ENCODE assay signal across 8 mouse cellular contexts in genomic region chr15:102204674-102205505, GRCm38 (mm10). TPM values are rescaled to one million over a fixed set of nuclear protein-coding genes. Genes with fewer than 3 reads are reported as not detected.
A peak's percentile ranks its signal among the peaks of the same experiment; 100 is the strongest.
DNase-seq lines count a peak whose midpoint lies in the region; ATAC-seq and TF ChIP-seq lines count a peak whose summit lies in the region.

TSS of gene Csad (minus strand) at chr15:102204724.

- H3K27me3 ChIP-seq in kidney, postnatal 0 days (ENCODE audit: insufficient read depth, low read length): no peaks in the 10 kb centered on the region
- no peaks in the 10 kb centered on the region for H3K27me3 ChIP-seq in forebrain, embryonic 13.5 days
- no peaks in the 10 kb centered on the region for H3K27me3 ChIP-seq in intestine, embryonic 14.5 days (replicated peaks; ENCODE audit: control insufficient read depth, insufficient read depth, low read length)

- peak within 1 kb of the TSS; percentile 99 for H3K9ac ChIP-seq in kidney, postnatal 0 days (ENCODE audit: low read depth, low read length)
- H3K9ac ChIP-seq in forebrain, embryonic 13.5 days: peak within 1 kb of the TSS; percentile 92
- H3K9ac ChIP-seq in intestine, embryonic 14.5 days (ENCODE audit: low read length): peak within 1 kb of the TSS; percentile 95

- no peak for ATAC-seq in kidney, postnatal 0 days (replicated peaks; ENCODE audit: low FRiP score, low read depth)
- ATAC-seq in forebrain, embryonic 13.5 days: no peak
- no peak for ATAC-seq in intestine, embryonic 14.5 days (replicated peaks; ENCODE audit: low FRiP score, low TSS enrichment, low read depth)
- ATAC-seq in activated CD4-positive, CD25-positive, alpha-beta regulatory T cell, adult 4 months: no peak

- H3K27ac ChIP-seq in kidney, postnatal 0 days: peak within 1 kb of the TSS; percentile 100
- peak within 1 kb of the TSS; percentile 99 for H3K27ac ChIP-seq in forebrain, embryonic 13.5 days
- H3K27ac ChIP-seq in intestine, embryonic 14.5 days (ENCODE audit: low read depth): peak within 1 kb of the TSS; percentile 99

- H3K36me3 ChIP-seq in kidney, postnatal 0 days (ENCODE audit: insufficient read depth, low read length): peaks cover 26% of the 10 kb centered on the region
- H3K36me3 ChIP-seq in forebrain, embryonic 13.5 days (ENCODE audit: poor library complexity, severe bottlenecking): peaks cover 50% of the 10 kb centered on the region
- H3K36me3 ChIP-seq in intestine, embryonic 14.5 days (ENCODE audit: control insufficient read depth, insufficient read depth, low read length): peaks cover 40% of the 10 kb centered on the region

- H3K4me1 ChIP-seq in kidney, postnatal 0 days (replicated peaks; ENCODE audit: insufficient read depth, low read length): peaks cover 33% of the 10 kb centered on the region
- H3K4me1 ChIP-seq in forebrain, embryonic 13.5 days: peaks cover 45% of the 10 kb centered on the region
- H3K4me1 ChIP-seq in intestine, embryonic 14.5 days (replicated peaks; ENCODE audit: control insufficient read depth, insufficient read depth, low read length): peaks cover 24% of the 10 kb centered on the region

- H3K4me3 ChIP-seq in kidney, postnatal 0 days (replicated peaks; ENCODE audit: low read depth, low read length): peak within 1 kb of the TSS; percentile 90
- peak within 1 kb of the TSS; percentile 80 for H3K4me3 ChIP-seq in forebrain, embryonic 13.5 days
- H3K4me3 ChIP-seq in intestine, embryonic 14.5 days (ENCODE audit: low read depth, low read length): peak within 1 kb of the TSS; percentile 90

- TF ChIP-seq CTCF in kidney, postnatal 0 days (IDR thresholded peaks at IDR 0.05; ENCODE audit: low read depth): no peak

- WGBS in kidney, postnatal 0 days: 33% methylated on average over 19 of the region's 19 CpGs
- WGBS in forebrain, embryonic 13.5 days: 51% methylated on average over 19 of the region's 19 CpGs
- 46% methylated on average over 19 of the region's 19 CpGs for WGBS in intestine, embryonic 14.5 days

- DNase-seq in kidney, postnatal 0 days (ENCODE audit: low spot score): no peak
- no peak for DNase-seq in kidney, postnatal 14 days
- peak; percentile 79 for DNase-seq in R1 (ENCODE audit: low read depth, low spot score)
- DNase-seq in intestine, embryonic 14.5 days (ENCODE audit: low spot score): no peak
- peak; percentile 16 for DNase-seq in mesoderm, embryonic 11.5 days (ENCODE audit: low read depth, low spot score)
- DNase-seq in lung, postnatal 4 days: no peak

- no peaks in the 10 kb centered on the region for H3K9me3 ChIP-seq in kidney, postnatal 0 days (replicated peaks; ENCODE audit: low read length)
- no peaks in the 10 kb centered on the region for H3K9me3 ChIP-seq in forebrain, embryonic 13.5 days (replicated peaks)
- no peaks in the 10 kb centered on the region for H3K9me3 ChIP-seq in intestine, embryonic 14.5 days (ENCODE audit: control insufficient read depth, low read length)

- H3K4me2 ChIP-seq in kidney, postnatal 0 days (ENCODE audit: low read length): peak within 1 kb of the TSS; percentile 70
- H3K4me2 ChIP-seq in forebrain, embryonic 13.5 days: peak within 1 kb of the TSS; percentile 73
- peak within 1 kb of the TSS; percentile 59 for H3K4me2 ChIP-seq in intestine, embryonic 14.5 days (ENCODE audit: low read length)

RNA-seq across cellular contexts. Expression of gene Csad, which starts in this region (rescaled TPM):
- 142 TPM in 2 replicates for polyA plus RNA-seq in kidney, postnatal 0 days (2015; fragmentation: Nextera tagmentation; extraction: Ambion mirVana)
- 42.7 and 46.4 TPM in 2 replicates for polyA plus RNA-seq in forebrain, embryonic 13.5 days (2015; fragmentation: Nextera tagmentation; extraction: Ambion mirVana)
- 52.3 and 53.6 TPM in 2 replicates for polyA plus RNA-seq in intestine, embryonic 14.5 days (2014; fragmentation: Nextera tagmentation; extraction: Ambion mirVana)
- 1 to 10 TPM; 6.6 to 9.3 TPM for polyA plus RNA-seq in activated CD4-positive, CD25-positive, alpha-beta regulatory T cell, adult 4 months (2017; shearing (Covaris generic))

Comparison
In these comparisons a context has a peak if more than half of its experiments do, and no peak if none do; other contexts are left out.
1. DNase-seq: peak in R1 (single experiment) and mesoderm, embryonic 11.5 days (single experiment); none in kidney, postnatal 0 days (single experiment), kidney, postnatal 14 days (single experiment), intestine, embryonic 14.5 days (single experiment) and lung, postnatal 4 days (0 of 2).
2. Peak in every context shown above with its lines, with median percentiles within 50 percentile points of each other: H3K27ac ChIP-seq, H3K4me2 ChIP-seq, H3K4me3 ChIP-seq and H3K9ac ChIP-seq.